Mouse (Mus musculus) cerebellum, adult 2 months (tissue): ENCODE results near the gene Ascl4. TPM values are rescaled to one million over a fixed set of nuclear protein-coding genes. Genes with fewer than 3 reads are reported as not detected.

Experiments used
- DNase-seq, 2 experiments: peaks; one replicate each; pipeline ENCODE4 v3.0.0; 2021
- H3K27ac ChIP-seq: fragments of 200-500 bp; 2 replicates; pipeline ENCODE4 v1.5.1; 2012; ENCODE audit warnings: low read length, control low read depth, inconsistent platforms; ENCODE audit not compliant: insufficient read depth
- H3K27me3 ChIP-seq: fragments of 200-500 bp; 2 replicates; pipeline ENCODE4 v1.6.1; 2012; ENCODE audit warnings: inconsistent platforms, mild to moderate bottlenecking, low read length, moderate library complexity; ENCODE audit not compliant: control insufficient read depth, insufficient read depth
- H3K4me1 ChIP-seq: fragments of 200-500 bp; 2 replicates; pipeline ENCODE4 v1.6.1; 2011; ENCODE audit warnings: low read length; ENCODE audit not compliant: control insufficient read depth, insufficient read depth
- H3K4me3 ChIP-seq: fragments of 200-500 bp; replicated peaks from 2 replicates; pipeline ENCODE3; 2011; ENCODE audit warnings: mild to moderate bottlenecking, low read depth, low read length, control low read depth; ENCODE audit not compliant: insufficient read depth
- CTCF ChIP-seq: fragments of 200-500 bp; IDR thresholded peaks from 2 replicates; pipeline ENCODE4 v1.5.1; 2011; ENCODE audit warnings: low read depth, mild to moderate bottlenecking, control low read depth, low read length, moderate library complexity, borderline replicate concordance; ENCODE audit not compliant: insufficient read depth
- POLR2A ChIP-seq: fragments of 200-500 bp; IDR thresholded peaks from 2 replicates; pipeline ENCODE4 v1.6.1; 2011; ENCODE audit warnings: low read length, control low read depth, borderline replicate concordance; ENCODE audit not compliant: insufficient read depth
- WGBS: fragments of 180-500 bp; shearing (Covaris S2); methylation state at CpG from one replicate; pipeline ENCODE4 v1.1.7; 2018; 5-methylcytosine and 5-hydroxymethylcytosine counted together
- polyA plus RNA-seq: library from polyadenylated mRNA; depleted of rRNA; stranded (reverse); fragments of >200 nt; gene quantifications from 2 replicates; pipeline ENCODE4 v1.2.3, GENCODE M21; 2012

Gene Ascl4
- polyA plus RNA-seq, 1 experiment = 0.52 TPM

- Histone ChIP-seq H3K4me3 (no peak overlapping the region), H3K27ac (no peak overlapping the region), H3K27me3 (no peaks in the 10 kb centered on the region), H3K4me1 (no peaks in the 10 kb centered on the region)
- TF ChIP-seq CTCF (no peak), POLR2A (no peak)
- WGBS = 57% methylated on average over 9 of the region's 9 CpGs
- no peak for DNase-seq
These were observed 35.4 kb downstream of the Ascl4 start for GRCm38 (mm10) chr10:85962897-85963296.

GRCm38 (mm10) chr10:85964316-85964715, 36.8 kb downstream of the Ascl4 start:
- Histone ChIP-seq H3K27ac (no peak overlapping the region), H3K4me3 (no peak overlapping the region), H3K4me1 (no peaks in the 10 kb centered on the region), H3K27me3 (no peaks in the 10 kb centered on the region)
- WGBS = 83% methylated on average over 7 of the region's 7 CpGs
- TF ChIP-seq CTCF (no peak), POLR2A (no peak)
- no peak for DNase-seq

- no peak for DNase-seq
- Histone ChIP-seq H3K4me3 (no peak overlapping the region), H3K4me1 (no peaks in the 10 kb centered on the region), H3K27me3 (no peaks in the 10 kb centered on the region), H3K27ac (no peak overlapping the region)
- no peak for TF ChIP-seq POLR2A
- TF ChIP-seq CTCF = no peak
- WGBS = 49% methylated on average over 2 of the region's 2 CpGs
These were observed 39.0 kb downstream of the Ascl4 start for GRCm38 (mm10) chr10:85966476-85966875.

GRCm38 (mm10) chr10:85967411-85968156, 40.1 kb downstream of the Ascl4 start:
- no peak overlapping the region for H3K27ac ChIP-seq
- TF ChIP-seq CTCF (no peak), POLR2A (no peak)
- H3K4me3 ChIP-seq = no peak overlapping the region
- WGBS = 60% methylated on average over 17 of the region's 17 CpGs
- H3K27me3 ChIP-seq = no peaks in the 10 kb centered on the region
- DNase-seq = no peak
- H3K4me1 ChIP-seq = no peaks in the 10 kb centered on the region

GRCm38 (mm10) chr10:85968157-85968634, 40.7 kb downstream of the Ascl4 start:
- Histone ChIP-seq H3K27me3 (no peaks in the 10 kb centered on the region), H3K27ac (no peak overlapping the region), H3K4me3 (no peak overlapping the region), H3K4me1 (no peaks in the 10 kb centered on the region)
- WGBS = 11% methylated on average over 7 of the region's 7 CpGs
- peak; percentile 68 to 80 for DNase-seq
- TF ChIP-seq POLR2A = no peak
- TF ChIP-seq CTCF = peak; percentile 78; the same call in 1 of the 2 replicates

GRCm38 (mm10) chr10:85968731-85969130, 41.2 kb downstream of the Ascl4 start:
- Histone ChIP-seq H3K4me1 (no peaks in the 10 kb centered on the region), H3K27ac (no peak overlapping the region), H3K4me3 (no peak overlapping the region), H3K27me3 (no peaks in the 10 kb centered on the region)
- 41% methylated on average over 2 of the region's 2 CpGs for WGBS
- TF ChIP-seq CTCF (no peak), POLR2A (no peak)
- DNase-seq = no peak

GRCm38 (mm10) chr10:85969894-85970620, 42.6 kb downstream of the Ascl4 start:
- H3K27me3 ChIP-seq = no peaks in the 10 kb centered on the region
- no peak overlapping the region for H3K27ac ChIP-seq
- DNase-seq = no peak
- 70% methylated on average over 8 of the region's 8 CpGs for WGBS
- H3K4me3 ChIP-seq = no peak overlapping the region
- TF ChIP-seq CTCF (no peak), POLR2A (no peak)
- no peaks in the 10 kb centered on the region for H3K4me1 ChIP-seq
